Mouse (Mus musculus): ENCODE data around the gene Mthfd1.

Gene Mthfd1

GRCm38 (mm10) chr12:76345759-76346455, 90.8 kb downstream of the Mthfd1 start:
- no peak for DNase-seq (ENCODE audit: low spot score in 2 of 2)

DNA sequence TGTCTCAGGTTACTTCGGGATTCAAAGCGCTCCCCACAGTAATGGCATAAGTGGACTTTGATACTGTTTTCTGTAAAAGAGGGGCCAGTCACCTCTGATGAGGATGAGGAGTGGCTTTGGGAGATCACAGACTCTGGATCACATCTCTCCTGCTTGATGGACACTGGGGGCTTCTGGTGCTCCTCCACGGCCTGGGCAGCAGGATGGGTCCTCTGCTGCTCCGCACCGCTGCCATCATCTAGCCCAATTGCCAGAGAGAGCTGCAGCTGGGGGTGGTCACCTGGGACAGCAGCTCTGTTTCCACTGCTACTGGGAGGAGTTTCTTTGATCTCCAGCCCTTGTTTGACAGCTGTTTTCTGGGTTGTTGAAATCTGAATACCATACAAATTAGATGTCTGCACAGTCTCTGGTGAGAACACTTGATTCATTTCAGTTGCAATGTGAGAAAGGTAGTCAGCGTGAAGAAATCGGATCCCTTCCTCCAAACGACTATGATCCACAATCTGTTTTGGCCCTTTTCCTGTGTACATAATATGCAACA, 94.7 kb downstream of the Mthfd1 start:
- DNase-seq (ENCODE audit: low spot score in 2 of 2), result no peak

GRCm38 (mm10) chr12:76360868-76361267, 105.8 kb downstream of the Mthfd1 start:
- DNase-seq (ENCODE audit: low spot score in 2 of 2), result no peak

GRCm38 (mm10) chr12:76361405-76362302, 106.6 kb downstream of the Mthfd1 start:
- DNase-seq (ENCODE audit: low spot score in 2 of 2), result no peak

GRCm38 (mm10) chr12:76362303-76362676, 107.2 kb downstream of the Mthfd1 start:
- DNase-seq (ENCODE audit: low spot score in 2 of 2), result no peak

DNA sequence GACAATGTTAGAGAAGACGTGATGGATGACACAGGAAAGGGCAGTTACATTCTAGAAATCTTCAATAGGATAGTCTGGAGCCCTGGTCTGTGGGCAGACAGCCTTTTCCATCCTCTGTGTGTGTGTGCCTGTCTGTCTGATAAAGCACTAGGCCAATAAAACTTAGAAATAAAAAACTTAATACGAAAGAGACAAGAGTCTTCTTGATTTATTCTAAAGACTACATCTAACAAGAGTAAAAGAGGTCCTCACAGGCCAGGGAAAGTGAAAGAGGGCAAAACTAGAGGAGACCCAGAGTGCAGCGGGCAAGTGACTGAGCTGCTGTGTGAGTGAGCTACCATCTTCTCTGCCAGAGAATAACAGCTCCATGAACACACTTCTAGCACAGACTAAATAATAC, 111.2 kb downstream of the Mthfd1 start:
- no peak for DNase-seq (ENCODE audit: low spot score in 2 of 2)

DNA sequence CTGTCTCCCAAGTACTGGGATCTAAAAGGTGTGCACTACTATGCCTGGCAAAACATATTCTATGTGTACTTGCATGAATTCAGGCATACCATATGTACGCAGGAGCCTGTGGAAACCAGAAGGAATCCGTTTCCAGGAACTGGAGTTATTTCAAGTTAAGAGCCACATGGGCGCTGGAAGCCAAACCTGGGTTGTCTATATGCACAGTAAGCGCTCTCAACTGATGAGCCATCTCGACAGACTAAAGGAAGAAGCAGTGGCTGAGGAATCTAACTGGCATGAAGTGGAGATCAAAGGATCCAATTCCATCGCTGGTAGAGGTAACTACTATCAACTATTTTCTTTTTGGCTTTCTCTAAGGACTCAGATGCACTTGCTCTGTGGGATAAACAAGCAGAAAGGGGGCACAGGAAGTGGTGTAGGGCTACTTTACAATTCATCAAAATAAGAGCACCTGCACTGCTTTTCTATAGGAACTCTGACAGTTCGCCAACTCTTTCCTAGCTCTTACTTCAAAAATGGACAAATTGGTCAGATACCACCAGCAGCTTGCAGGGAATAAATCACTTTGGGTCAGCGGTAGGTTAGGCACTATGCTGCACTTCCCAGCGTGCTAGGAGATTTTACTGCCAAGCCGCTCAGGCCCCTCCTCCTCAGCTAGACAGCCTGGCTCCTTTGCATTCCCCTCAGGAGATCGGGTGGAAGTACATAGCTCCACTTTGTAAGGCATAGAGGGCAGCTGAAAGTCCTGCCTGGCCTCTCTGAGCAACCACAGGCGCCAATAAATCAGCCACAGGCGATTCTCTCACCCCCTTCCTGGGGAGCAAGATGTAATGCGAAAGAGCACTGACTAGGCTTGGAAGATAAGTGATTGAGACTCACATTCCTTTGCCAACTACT, 112.2 kb downstream of the Mthfd1 start:
- DNase-seq (ENCODE audit: low spot score in 2 of 2), result no peak

DNA sequence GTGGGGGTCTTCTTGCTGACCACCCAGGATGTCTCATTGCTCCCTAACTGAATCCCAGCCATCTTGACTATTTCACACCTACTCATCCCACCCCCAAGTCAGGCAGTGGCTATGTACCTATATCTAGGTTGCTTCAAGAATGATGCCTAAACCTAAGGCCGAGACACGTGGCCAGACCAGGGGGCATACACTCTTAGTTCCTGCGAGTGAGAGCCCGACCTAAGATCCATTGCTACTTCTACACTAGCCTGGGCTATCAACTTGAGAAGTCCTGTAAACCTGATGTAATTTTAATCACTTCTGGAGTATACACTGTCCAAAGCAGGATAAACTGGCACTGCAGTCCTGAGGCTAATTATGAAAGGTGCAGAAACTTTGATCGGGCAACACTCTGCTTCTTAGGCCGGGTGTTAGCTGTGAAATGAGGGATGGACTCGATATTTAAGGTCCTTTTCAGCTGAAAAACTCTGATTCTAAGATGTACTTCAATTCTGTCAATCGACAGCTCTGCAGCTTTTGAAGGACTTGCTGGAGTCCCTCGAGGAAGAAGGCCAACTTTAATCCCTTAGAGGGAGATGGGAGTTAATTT, 113.2 kb downstream of the Mthfd1 start:
- no peak for DNase-seq (ENCODE audit: low spot score in 2 of 2)

DNA sequence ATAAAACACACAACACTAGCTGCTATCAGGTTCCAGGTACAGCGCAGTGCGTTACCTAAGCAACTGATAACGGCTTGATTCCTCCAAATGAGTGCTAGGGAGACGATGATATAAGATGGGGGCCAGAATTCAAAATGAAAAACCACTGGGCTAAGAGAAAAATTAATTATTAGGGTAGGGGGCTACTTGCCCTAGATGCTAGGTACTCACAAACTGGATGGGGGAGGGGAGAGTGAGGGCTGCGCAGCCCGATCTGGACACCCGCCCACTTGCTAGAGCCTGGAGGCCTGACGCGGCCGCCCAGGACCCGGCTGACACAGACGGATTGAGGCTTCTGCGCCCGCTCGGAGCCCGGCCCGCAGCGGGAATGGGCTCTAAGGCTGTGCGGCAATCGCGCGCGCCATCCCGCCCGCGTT, 113.7 kb downstream of the Mthfd1 start:
- DNase-seq (ENCODE audit: low spot score in 2 of 2), result no peak
